Mouse (Mus musculus): ENCODE data around the gene Mapk10. TPM values are rescaled to one million over a fixed set of nuclear protein-coding genes. Genes with fewer than 3 reads are reported as not detected.

The Mapk10 gene
- total and polyA plus RNA-seq, 2 experiments from 2014 or later, result 35.8 to 99.8 TPM

DNA sequence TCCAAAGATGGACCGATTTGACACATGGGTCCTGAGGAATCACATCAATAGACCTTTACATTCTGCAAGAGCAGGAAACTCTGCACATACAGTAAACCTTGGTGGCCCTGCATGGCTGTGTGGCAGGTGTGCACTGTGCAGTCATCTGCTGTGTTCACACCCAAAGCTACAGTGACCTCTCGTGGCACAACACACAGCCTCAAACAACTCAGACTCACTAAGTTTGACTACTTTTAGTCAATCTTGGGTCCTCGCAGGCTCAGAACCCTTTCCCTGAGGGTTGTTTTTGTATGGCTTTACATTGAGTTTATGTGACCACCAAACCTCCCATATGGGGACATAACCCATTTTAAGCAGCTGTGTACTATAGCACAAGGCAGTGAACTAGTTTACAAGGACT lies 47.1 kb downstream of the Mapk10 start:
- 96% methylated on average over 3 of the region's 3 CpGs for WGBS
- ATAC-seq (ENCODE audit: low FRiP score) (no peak), DNase-seq (ENCODE audit: low spot score) (no peak)
- Histone ChIP-seq H3K4me1 (ENCODE audit: insufficient read depth, low read length) (peaks cover 11% of the 10 kb centered on the region; the same call in 1 of the 2 replicates), H3K4me3 (ENCODE audit: low read depth, low read length) (no peak overlapping the region), H3K4me2 (ENCODE audit: low read depth, low read length, poor library complexity, severe bottlenecking) (no peak overlapping the region), H3K9ac (replicated peaks; ENCODE audit: low read length, poor library complexity, severe bottlenecking) (no peak overlapping the region), H3K27ac (ENCODE audit: low read depth, low read length) (no peak overlapping the region), H3K9me3 (ENCODE audit: low read length) (no peaks in the 10 kb centered on the region), H3K27me3 (ENCODE audit: insufficient read depth, low read length) (no peaks in the 10 kb centered on the region), H3K36me3 (ENCODE audit: insufficient read depth, low read length) (no peaks in the 10 kb centered on the region)
- TF ChIP-seq CTCF (IDR thresholded peaks at IDR 0.05), result no peak

GRCm38 (mm10) chr5:103161574-103161973 lies 49.6 kb downstream of the Mapk10 start:
- TF ChIP-seq CTCF (IDR thresholded peaks at IDR 0.05), result no peak
- Histone ChIP-seq H3K36me3 (ENCODE audit: insufficient read depth, low read length) (no peaks in the 10 kb centered on the region), H3K9ac (replicated peaks; ENCODE audit: low read length, poor library complexity, severe bottlenecking) (no peak overlapping the region), H3K27ac (ENCODE audit: low read depth, low read length) (peak overlapping the region; percentile 86), H3K4me1 (ENCODE audit: insufficient read depth, low read length) (peaks cover 11% of the 10 kb centered on the region; the same call in 1 of the 2 replicates), H3K4me3 (ENCODE audit: low read depth, low read length) (no peak overlapping the region), H3K27me3 (ENCODE audit: insufficient read depth, low read length) (no peaks in the 10 kb centered on the region), H3K9me3 (ENCODE audit: low read length) (no peaks in the 10 kb centered on the region), H3K4me2 (ENCODE audit: low read depth, low read length, poor library complexity, severe bottlenecking) (peak overlapping the region; percentile 0; the same call in 1 of the 2 replicates)
- ATAC-seq (ENCODE audit: low FRiP score) (no peak), DNase-seq (ENCODE audit: low spot score) (peak; percentile 24)
- 9% methylated on average over 3 of the region's 3 CpGs for WGBS

GRCm38 (mm10) chr5:103161196-103161540 lies 50.0 kb downstream of the Mapk10 start:
- WGBS, result 9% methylated on average over 1 of the region's 1 CpGs
- Histone ChIP-seq H3K27me3 (ENCODE audit: insufficient read depth, low read length) (no peaks in the 10 kb centered on the region), H3K9me3 (ENCODE audit: low read length) (no peaks in the 10 kb centered on the region), H3K9ac (replicated peaks; ENCODE audit: low read length, poor library complexity, severe bottlenecking) (peak overlapping the region; percentile 42; the same call in 1 of the 2 replicates), H3K36me3 (ENCODE audit: insufficient read depth, low read length) (no peaks in the 10 kb centered on the region), H3K4me1 (ENCODE audit: insufficient read depth, low read length) (peaks cover 11% of the 10 kb centered on the region; the same call in 1 of the 2 replicates), H3K4me2 (ENCODE audit: low read depth, low read length, poor library complexity, severe bottlenecking) (peak overlapping the region; percentile 9; the same call in 1 of the 2 replicates), H3K27ac (ENCODE audit: low read depth, low read length) (peak overlapping the region; percentile 86), H3K4me3 (ENCODE audit: low read depth, low read length) (no peak overlapping the region)
- TF ChIP-seq CTCF (IDR thresholded peaks at IDR 0.05), result no peak
- peak; percentile 89 for ATAC-seq (ENCODE audit: low FRiP score)
- DNase-seq (ENCODE audit: low spot score), result peak; percentile 96

GRCm38 (mm10) chr5:103160314-103161195 lies 50.6 kb downstream of the Mapk10 start:
- DNase-seq (ENCODE audit: low spot score) (peak; percentile 47), ATAC-seq (ENCODE audit: low FRiP score) (peak; percentile 81)
- no peak for TF ChIP-seq CTCF (IDR thresholded peaks at IDR 0.05)
- 0 out of 2 replicates have a peak overlapping the region, but pooled peaks have one; percentile 9 for H3K4me2 ChIP-seq (ENCODE audit: low read depth, low read length, poor library complexity, severe bottlenecking)
- H3K9ac ChIP-seq (replicated peaks; ENCODE audit: low read length, poor library complexity, severe bottlenecking), result peak overlapping the region; percentile 42; the same call in 1 of the 2 replicates
- H3K36me3 ChIP-seq (ENCODE audit: insufficient read depth, low read length), result no peaks in the 10 kb centered on the region
- no peak overlapping the region for H3K4me3 ChIP-seq (ENCODE audit: low read depth, low read length)
- no peaks in the 10 kb centered on the region for H3K9me3 ChIP-seq (ENCODE audit: low read length)
- peaks cover 11% of the 10 kb centered on the region; the same call in 1 of the 2 replicates for H3K4me1 ChIP-seq (ENCODE audit: insufficient read depth, low read length)
- WGBS, result 19% methylated on average over 8 of the region's 8 CpGs
- no peaks in the 10 kb centered on the region for H3K27me3 ChIP-seq (ENCODE audit: insufficient read depth, low read length)
- H3K27ac ChIP-seq (ENCODE audit: low read depth, low read length), result peak overlapping the region; percentile 86

DNA sequence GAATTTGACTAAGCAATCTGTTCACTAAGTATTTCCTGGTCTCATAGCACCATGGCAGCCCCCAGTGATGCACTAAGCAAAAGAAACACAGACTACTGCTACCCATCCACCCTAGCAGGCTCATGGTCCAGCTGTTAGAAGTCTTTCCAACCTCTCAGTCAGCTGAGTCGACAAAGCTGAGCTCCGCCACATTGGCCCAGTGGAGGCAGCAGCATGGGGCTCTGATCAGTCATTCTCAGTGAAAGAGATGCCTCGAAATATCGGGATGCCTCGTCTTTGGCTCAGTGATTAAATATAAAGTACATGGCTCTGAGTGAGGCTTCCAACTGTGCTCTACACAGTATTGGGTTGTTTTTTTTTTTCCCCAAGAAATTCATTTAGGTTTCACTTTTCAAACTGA lies 70.2 kb downstream of the Mapk10 start:
- H3K27me3 ChIP-seq (ENCODE audit: insufficient read depth, low read length), result no peaks in the 10 kb centered on the region
- ATAC-seq (ENCODE audit: low FRiP score), result no peak

DNA sequence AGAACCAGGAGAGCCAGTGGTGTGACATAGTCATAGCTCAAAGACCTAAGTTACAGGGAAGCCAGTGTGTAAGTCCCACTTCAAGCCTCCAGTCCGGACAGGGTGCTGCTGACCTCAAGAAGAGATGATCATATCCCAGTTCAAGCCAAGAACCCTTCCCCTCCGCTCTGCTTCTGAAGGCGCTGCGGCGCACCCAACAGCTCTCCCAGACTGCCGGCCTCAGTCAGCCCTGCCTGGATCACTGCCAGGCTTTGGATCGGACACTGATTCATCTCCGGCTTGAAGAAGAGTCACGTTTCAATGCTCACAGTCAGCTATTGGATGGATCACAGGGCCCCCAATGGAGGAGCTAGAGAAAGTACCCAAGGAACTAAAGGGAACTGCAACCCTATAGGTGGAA lies 76.3 kb downstream of the Mapk10 start:
- DNase-seq (ENCODE audit: low spot score) (no peak), ATAC-seq (ENCODE audit: low FRiP score) (no peak)
- WGBS, result 61% methylated on average over 9 of the region's 9 CpGs
- no peaks in the 10 kb centered on the region for H3K4me1 ChIP-seq (ENCODE audit: insufficient read depth, low read length)
- H3K27me3 ChIP-seq (ENCODE audit: insufficient read depth, low read length), result no peaks in the 10 kb centered on the region
- TF ChIP-seq CTCF (IDR thresholded peaks at IDR 0.05), result no peak
- H3K4me3 ChIP-seq (ENCODE audit: low read depth, low read length), result no peak overlapping the region
- H3K27ac ChIP-seq (ENCODE audit: low read depth, low read length), result no peak overlapping the region
- H3K4me2 ChIP-seq (ENCODE audit: low read depth, low read length, poor library complexity, severe bottlenecking), result no peak overlapping the region
- no peaks in the 10 kb centered on the region for H3K9me3 ChIP-seq (ENCODE audit: low read length)
- H3K9ac ChIP-seq (replicated peaks; ENCODE audit: low read length, poor library complexity, severe bottlenecking), result no peak overlapping the region
- H3K36me3 ChIP-seq (ENCODE audit: insufficient read depth, low read length), result no peaks in the 10 kb centered on the region

More for the DNA sequence above, 70.2 kb downstream of the Mapk10 start:
- Histone ChIP-seq H3K4me2 (ENCODE audit: low read depth, low read length, poor library complexity, severe bottlenecking) (peak overlapping the region; percentile 12; the same call in 1 of the 2 replicates), H3K9ac (replicated peaks; ENCODE audit: low read length, poor library complexity, severe bottlenecking) (no peak overlapping the region), H3K4me1 (ENCODE audit: insufficient read depth, low read length) (no peaks in the 10 kb centered on the region), H3K27ac (ENCODE audit: low read depth, low read length) (no peak overlapping the region; the same call in 1 of the 2 replicates), H3K4me3 (ENCODE audit: low read depth, low read length) (no peak overlapping the region), H3K36me3 (ENCODE audit: insufficient read depth, low read length) (no peaks in the 10 kb centered on the region), H3K9me3 (ENCODE audit: low read length) (no peaks in the 10 kb centered on the region)
- peak; percentile 23 for DNase-seq (ENCODE audit: low spot score)
- no peak for TF ChIP-seq CTCF (IDR thresholded peaks at IDR 0.05)
- 24% methylated on average over 5 of the region's 5 CpGs for WGBS

Measured in midbrain, postnatal 0 days (tissue).